Mouse (Mus musculus) thymus, adult 2 months (tissue): Measurements from ENCODE around the gene Fzd2. TPM values are rescaled to one million over a fixed set of nuclear protein-coding genes. Genes with fewer than 3 reads are reported as not detected.

ENCODE experiments used
- DNase-seq: peaks from one replicate; pipeline ENCODE4 v3.0.0; 2021
- H3K27ac ChIP-seq: fragments of 200-500 bp; 2 replicates; pipeline ENCODE4 v1.5.1; 2012; ENCODE audit warnings: low read length, control low read depth; ENCODE audit not compliant: control insufficient read depth, insufficient read depth
- H3K27me3 ChIP-seq: fragments of 200-500 bp; 2 replicates; pipeline ENCODE4 v1.6.1; 2012; ENCODE audit warnings: mild to moderate bottlenecking, low read length, moderate library complexity, mixed read lengths; ENCODE audit not compliant: control insufficient read depth, insufficient read depth
- H3K36me3 ChIP-seq: fragments of 200-500 bp; 2 replicates; pipeline ENCODE4 v1.6.1; 2012; ENCODE audit warnings: mild to moderate bottlenecking, low read length, moderate library complexity; ENCODE audit not compliant: control insufficient read depth, insufficient read depth
- H3K4me1 ChIP-seq: fragments of 200-500 bp; replicated peaks from 2 replicates; pipeline ENCODE4 v1.6.1; 2012; ENCODE audit warnings: low read length; ENCODE audit not compliant: control insufficient read depth, insufficient read depth
- H3K4me3 ChIP-seq: fragments of 200-500 bp; 2 replicates; pipeline ENCODE4 v1.5.1; 2012; ENCODE audit warnings: mild to moderate bottlenecking, low read length, control low read depth, moderate library complexity; ENCODE audit not compliant: control insufficient read depth, insufficient read depth
- CTCF ChIP-seq: fragments of 200-500 bp; IDR thresholded peaks from 2 replicates; pipeline ENCODE4 v1.5.1; 2012; ENCODE audit warnings: mild to moderate bottlenecking, control low read depth, low read length, moderate library complexity, borderline replicate concordance; ENCODE audit not compliant: control insufficient read depth, poor library complexity, insufficient read depth; ENCODE audit errors: extremely low read depth
- POLR2A ChIP-seq: fragments of 200-500 bp; IDR thresholded peaks from 2 replicates; pipeline ENCODE4 v1.6.1; 2012; ENCODE audit warnings: mild to moderate bottlenecking, low read length, control low read depth, moderate library complexity; ENCODE audit not compliant: control insufficient read depth, poor library complexity, insufficient read depth; ENCODE audit errors: extremely low read depth
- WGBS: fragments of 180-500 bp; shearing (Covaris S2); methylation state at CpG from one replicate; pipeline ENCODE4 v1.1.7; 2018; 5-methylcytosine and 5-hydroxymethylcytosine counted together
- polyA plus RNA-seq: library from polyadenylated mRNA; depleted of rRNA; stranded (reverse); fragments of >200 nt; gene quantifications from 2 replicates; pipeline ENCODE4 v1.2.3, GENCODE M21; 2012

The Fzd2 gene
- polyA plus RNA-seq, 1 experiment: 10.2 TPM

- Histone ChIP-seq H3K36me3 (no peaks in the 10 kb centered on the region), H3K4me3 (no peak overlapping the region), H3K27me3 (no peaks in the 10 kb centered on the region; the same call in 1 of the 2 replicates), H3K4me1 (no peaks in the 10 kb centered on the region), H3K27ac (no peak overlapping the region)
- WGBS: 92% methylated on average over 3 of the region's 3 CpGs
- no peak for TF ChIP-seq CTCF
- no peak for TF ChIP-seq POLR2A
- DNase-seq: no peak
Measured at GRCm38 (mm10) chr11:102580034-102580330, 24.2 kb upstream of the Fzd2 start.

- no peak overlapping the region for H3K27ac ChIP-seq
- DNase-seq: no peak
- H3K27me3 ChIP-seq: no peaks in the 10 kb centered on the region; the same call in 1 of the 2 replicates
Measured at GRCm38 (mm10) chr11:102581281-102582015, 22.7 kb upstream of the Fzd2 start.

GRCm38 (mm10) chr11:102582016-102582610 lies 22.1 kb upstream of the Fzd2 start:
- Histone ChIP-seq H3K36me3 (no peaks in the 10 kb centered on the region), H3K4me3 (no peak overlapping the region), H3K27ac (no peak overlapping the region), H3K4me1 (no peaks in the 10 kb centered on the region), H3K27me3 (no peaks in the 10 kb centered on the region; the same call in 1 of the 2 replicates)
- TF ChIP-seq POLR2A (no peak), CTCF (no peak)
- WGBS: 68% methylated on average over 13 of the region's 13 CpGs
- no peak for DNase-seq

More at GRCm38 (mm10) chr11:102581281-102582015, 22.7 kb upstream of the Fzd2 start:
- H3K36me3 ChIP-seq: no peaks in the 10 kb centered on the region
- H3K4me1 ChIP-seq: no peaks in the 10 kb centered on the region
- 49% methylated on average over 11 of the region's 11 CpGs for whole genome bisulfite sequencing
- TF ChIP-seq CTCF: no peak
- TF ChIP-seq POLR2A: no peak
- H3K4me3 ChIP-seq: no peak overlapping the region

GRCm38 (mm10) chr11:102582736-102583135 lies 21.5 kb upstream of the Fzd2 start:
- no peaks in the 10 kb centered on the region for H3K36me3 ChIP-seq
- TF ChIP-seq CTCF (no peak), POLR2A (no peak)
- no peaks in the 10 kb centered on the region for H3K4me1 ChIP-seq
- no peak for DNase-seq
- no peak overlapping the region for H3K27ac ChIP-seq
- WGBS: 61% methylated on average over 5 of the region's 5 CpGs
- no peaks in the 10 kb centered on the region; the same call in 1 of the 2 replicates for H3K27me3 ChIP-seq
- H3K4me3 ChIP-seq: no peak overlapping the region

DNA sequence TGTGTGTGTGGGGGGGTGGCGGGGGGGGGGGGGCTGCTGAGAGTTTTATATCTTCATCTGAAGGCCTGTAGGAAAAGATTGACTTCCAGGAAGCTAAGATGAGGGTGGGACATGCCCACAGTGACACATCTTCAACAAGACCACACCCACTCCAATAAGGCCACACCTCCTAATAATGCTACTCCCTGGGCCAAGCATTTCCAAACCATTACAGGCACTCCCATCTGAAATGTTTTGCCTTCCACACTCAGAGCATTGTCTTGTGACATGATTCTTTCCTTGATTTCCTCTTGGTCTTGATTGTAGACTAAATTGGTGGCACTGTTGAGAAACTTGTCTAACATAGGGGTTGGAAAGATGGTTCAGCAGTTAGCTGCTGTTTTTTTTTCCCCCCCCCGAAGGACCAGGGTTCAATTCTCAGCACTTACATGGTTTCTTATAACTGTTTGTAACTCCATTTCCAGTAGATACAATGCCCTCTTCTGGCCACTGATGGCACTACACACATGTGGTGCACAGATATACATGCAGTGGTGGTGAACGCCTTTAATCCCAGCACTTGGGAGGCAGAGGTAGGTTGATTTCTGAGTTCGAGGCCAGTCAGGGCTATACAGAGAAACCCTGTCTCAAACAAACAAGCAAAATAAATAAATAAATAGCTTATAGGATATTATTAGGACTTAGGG lies 17.6 kb upstream of the Fzd2 start:
- no peak overlapping the region for H3K4me3 ChIP-seq
- H3K27me3 ChIP-seq: no peaks in the 10 kb centered on the region
- TF ChIP-seq CTCF (no peak), POLR2A (no peak)
- DNase-seq: no peak
- no peaks in the 10 kb centered on the region for H3K4me1 ChIP-seq
- no peaks in the 10 kb centered on the region for H3K36me3 ChIP-seq
- no peak overlapping the region for H3K27ac ChIP-seq
- 92% methylated on average over 4 of the region's 4 CpGs for WGBS

DNA sequence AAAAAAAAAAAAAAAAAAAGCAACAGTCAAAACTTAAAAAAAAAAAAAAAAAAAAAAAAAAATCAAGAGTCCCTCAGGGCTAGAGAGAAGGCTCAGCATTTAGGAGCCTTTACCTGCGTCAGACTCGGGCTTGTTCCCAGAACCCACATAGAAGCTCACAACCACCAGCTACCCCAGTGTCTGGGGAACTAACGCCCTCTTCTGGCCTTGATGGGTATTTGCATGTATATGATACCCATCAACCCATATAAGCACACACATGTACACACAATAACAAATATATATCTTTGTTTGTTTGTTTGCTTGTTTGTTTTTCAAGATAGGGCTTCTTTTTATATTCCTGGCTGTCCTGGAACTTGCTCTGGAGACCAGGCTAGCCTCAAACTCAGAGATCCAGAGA lies 16.6 kb upstream of the Fzd2 start:
- no peak overlapping the region for H3K4me3 ChIP-seq
- DNase-seq: no peak
- H3K27me3 ChIP-seq: no peaks in the 10 kb centered on the region
- no peaks in the 10 kb centered on the region for H3K36me3 ChIP-seq
- H3K27ac ChIP-seq: no peak overlapping the region
- no peaks in the 10 kb centered on the region for H3K4me1 ChIP-seq
- TF ChIP-seq CTCF (no peak), POLR2A (no peak)
- 80% methylated on average over 3 of the region's 3 CpGs for WGBS
